Mouse (Mus musculus): ENCODE measurements around the gene Crybg2. TPM values are rescaled to one million over a fixed set of nuclear protein-coding genes. Genes with fewer than 3 reads are reported as not detected.

Crybg2 gene
- polyA plus RNA-seq, 1 experiment: 92.5 TPM

- peak overlapping the region; percentile 70 for H3K27ac ChIP-seq (ENCODE audit: insufficient read depth, low read depth, low read length)
- H3K27me3 ChIP-seq (ENCODE audit: control insufficient read depth, insufficient read depth, low read length): no peaks in the 10 kb centered on the region; the same call in 1 of the 2 replicates
- no peak overlapping the region for H3K4me3 ChIP-seq (ENCODE audit: low read depth, low read length)
- 82% methylated on average over 2 of the region's 2 CpGs for WGBS
- TF ChIP-seq POLR2A (IDR thresholded peaks at IDR 0.05; ENCODE audit: low read depth, low read length) (no peak), CTCF (IDR thresholded peaks at IDR 0.05; ENCODE audit: extremely low read depth, insufficient read length, insufficient replicate concordance, low read depth, low read length) (no peak)
- H3K36me3 ChIP-seq (ENCODE audit: control insufficient read depth, insufficient read depth, low read length): no peaks in the 10 kb centered on the region
- H3K4me1 ChIP-seq (ENCODE audit: control insufficient read depth, insufficient read depth, insufficient read length, low read length): peaks cover 40% of the 10 kb centered on the region
Measured at GRCm38 (mm10) chr4:134116501-134116900, 55.9 kb downstream of the Crybg2 start.

- 73% methylated on average over 8 of the region's 8 CpGs for WGBS
- Histone ChIP-seq H3K27me3 (ENCODE audit: control insufficient read depth, insufficient read depth, low read length) (no peaks in the 10 kb centered on the region; the same call in 1 of the 2 replicates), H3K36me3 (ENCODE audit: control insufficient read depth, insufficient read depth, low read length) (no peaks in the 10 kb centered on the region), H3K4me3 (ENCODE audit: low read depth, low read length) (no peak overlapping the region), H3K27ac (ENCODE audit: insufficient read depth, low read depth, low read length) (peak overlapping the region; percentile 70), H3K4me1 (ENCODE audit: control insufficient read depth, insufficient read depth, insufficient read length, low read length) (peaks cover 41% of the 10 kb centered on the region)
- no peak for TF ChIP-seq CTCF (IDR thresholded peaks at IDR 0.05; ENCODE audit: extremely low read depth, insufficient read length, insufficient replicate concordance, low read depth, low read length)
- TF ChIP-seq POLR2A (IDR thresholded peaks at IDR 0.05; ENCODE audit: low read depth, low read length): no peak
Measured at GRCm38 (mm10) chr4:134117012-134117411, 56.4 kb downstream of the Crybg2 start.

- Histone ChIP-seq H3K36me3 (ENCODE audit: control insufficient read depth, insufficient read depth, low read length) (no peaks in the 10 kb centered on the region), H3K4me1 (ENCODE audit: control insufficient read depth, insufficient read depth, insufficient read length, low read length) (peaks cover 44% of the 10 kb centered on the region), H3K27ac (ENCODE audit: insufficient read depth, low read depth, low read length) (peak overlapping the region; percentile 58), H3K27me3 (ENCODE audit: control insufficient read depth, insufficient read depth, low read length) (no peaks in the 10 kb centered on the region; the same call in 1 of the 2 replicates), H3K4me3 (ENCODE audit: low read depth, low read length) (no peak overlapping the region)
- TF ChIP-seq CTCF (IDR thresholded peaks at IDR 0.05; ENCODE audit: extremely low read depth, insufficient read length, insufficient replicate concordance, low read depth, low read length) (no peak), POLR2A (IDR thresholded peaks at IDR 0.05; ENCODE audit: low read depth, low read length) (0 out of 2 replicates have a peak, but pooled peaks have one; percentile 14)
- WGBS: 75% methylated on average over 14 of the region's 14 CpGs
Measured at GRCm38 (mm10) chr4:134118126-134118800, 57.6 kb downstream of the Crybg2 start.

- TF ChIP-seq CTCF (IDR thresholded peaks at IDR 0.05; ENCODE audit: extremely low read depth, insufficient read length, insufficient replicate concordance, low read depth, low read length) (no peak), POLR2A (IDR thresholded peaks at IDR 0.05; ENCODE audit: low read depth, low read length) (no peak; the same call in 1 of the 2 replicates)
- no peaks in the 10 kb centered on the region; the same call in 1 of the 2 replicates for H3K27me3 ChIP-seq (ENCODE audit: control insufficient read depth, insufficient read depth, low read length)
- peaks cover 47% of the 10 kb centered on the region for H3K4me1 ChIP-seq (ENCODE audit: control insufficient read depth, insufficient read depth, insufficient read length, low read length)
- H3K36me3 ChIP-seq (ENCODE audit: control insufficient read depth, insufficient read depth, low read length): no peaks in the 10 kb centered on the region
- WGBS: 85% methylated on average over 5 of the region's 5 CpGs
- peak overlapping the region; percentile 58; the same call in 1 of the 2 replicates for H3K27ac ChIP-seq (ENCODE audit: insufficient read depth, low read depth, low read length)
- H3K4me3 ChIP-seq (ENCODE audit: low read depth, low read length): no peak overlapping the region
Measured at GRCm38 (mm10) chr4:134119042-134119441, 58.4 kb downstream of the Crybg2 start.

GRCm38 (mm10) chr4:134119644-134120043, 59.0 kb downstream of the Crybg2 start:
- 77% methylated on average over 9 of the region's 9 CpGs for WGBS
- Histone ChIP-seq H3K36me3 (ENCODE audit: control insufficient read depth, insufficient read depth, low read length) (no peaks in the 10 kb centered on the region), H3K27me3 (ENCODE audit: control insufficient read depth, insufficient read depth, low read length) (no peaks in the 10 kb centered on the region; the same call in 1 of the 2 replicates), H3K4me1 (ENCODE audit: control insufficient read depth, insufficient read depth, insufficient read length, low read length) (peaks cover 53% of the 10 kb centered on the region), H3K27ac (ENCODE audit: insufficient read depth, low read depth, low read length) (peak overlapping the region; percentile 64; the same call in 1 of the 2 replicates), H3K4me3 (ENCODE audit: low read depth, low read length) (no peak overlapping the region)
- TF ChIP-seq POLR2A (IDR thresholded peaks at IDR 0.05; ENCODE audit: low read depth, low read length): no peak
- TF ChIP-seq CTCF (IDR thresholded peaks at IDR 0.05; ENCODE audit: extremely low read depth, insufficient read length, insufficient replicate concordance, low read depth, low read length): peak; percentile 34; the same call in 1 of the 2 replicates

GRCm38 (mm10) chr4:134120192-134120805, 59.7 kb downstream of the Crybg2 start:
- Histone ChIP-seq H3K4me3 (ENCODE audit: low read depth, low read length) (no peak overlapping the region), H3K4me1 (ENCODE audit: control insufficient read depth, insufficient read depth, insufficient read length, low read length) (peaks cover 51% of the 10 kb centered on the region), H3K36me3 (ENCODE audit: control insufficient read depth, insufficient read depth, low read length) (no peaks in the 10 kb centered on the region), H3K27ac (ENCODE audit: insufficient read depth, low read depth, low read length) (peak overlapping the region; percentile 64), H3K27me3 (ENCODE audit: control insufficient read depth, insufficient read depth, low read length) (no peaks in the 10 kb centered on the region; the same call in 1 of the 2 replicates)
- WGBS: 75% methylated on average over 6 of the region's 6 CpGs
- TF ChIP-seq POLR2A (IDR thresholded peaks at IDR 0.05; ENCODE audit: low read depth, low read length) (no peak; the same call in 1 of the 2 replicates), CTCF (IDR thresholded peaks at IDR 0.05; ENCODE audit: extremely low read depth, insufficient read length, insufficient replicate concordance, low read depth, low read length) (no peak)

GRCm38 (mm10) chr4:134120916-134121315, 60.3 kb downstream of the Crybg2 start:
- Histone ChIP-seq H3K27me3 (ENCODE audit: control insufficient read depth, insufficient read depth, low read length) (no peaks in the 10 kb centered on the region; the same call in 1 of the 2 replicates), H3K4me1 (ENCODE audit: control insufficient read depth, insufficient read depth, insufficient read length, low read length) (peaks cover 45% of the 10 kb centered on the region), H3K4me3 (ENCODE audit: low read depth, low read length) (no peak overlapping the region), H3K36me3 (ENCODE audit: control insufficient read depth, insufficient read depth, low read length) (0 out of 2 replicates have a peak, but pooled peaks cover under 1% of the 10 kb centered on the region), H3K27ac (ENCODE audit: insufficient read depth, low read depth, low read length) (peak overlapping the region; percentile 56)
- TF ChIP-seq POLR2A (IDR thresholded peaks at IDR 0.05; ENCODE audit: low read depth, low read length) (no peak), CTCF (IDR thresholded peaks at IDR 0.05; ENCODE audit: extremely low read depth, insufficient read length, insufficient replicate concordance, low read depth, low read length) (no peak)
- 44% methylated on average over 4 of the region's 4 CpGs for WGBS
